ENCODE assay signal across 33 mouse cellular contexts in the genomic region with DNA sequence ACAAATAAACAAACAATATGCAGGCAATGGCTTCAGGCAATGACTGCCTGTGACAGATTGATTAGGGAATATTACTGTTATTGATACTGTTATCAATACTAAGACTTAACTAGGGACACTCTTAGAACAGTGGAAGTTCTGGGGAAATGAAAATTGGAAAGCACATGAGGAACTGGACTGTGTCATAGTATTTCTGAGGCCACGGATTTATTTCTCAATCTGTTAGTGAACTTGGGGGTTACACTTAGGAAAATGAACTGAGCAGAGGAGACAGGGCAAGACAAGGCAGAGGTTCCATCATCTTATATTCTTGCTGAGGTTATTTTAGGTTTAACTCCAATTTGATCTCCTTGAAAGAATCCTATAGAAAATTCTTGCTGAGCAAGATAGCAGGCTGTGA. TPM values are rescaled to one million over a fixed set of nuclear protein-coding genes. Genes with fewer than 3 reads are reported as not detected.
"Had no signal": no experiment of that assay in that cellular context is flagged by ENCODE, and none has a peak within 500 bp of the region (broad histone marks: within the 10 kb centered on the region; RNA-seq: fewer than 3 reads in every experiment).

No protein-coding gene starts in this region.

- H3K9me3 ChIP-seq: heart, embryonic 12.5 days; hindbrain, embryonic 10.5 days; hindbrain, embryonic 12.5 days; intestine, embryonic 15.5 days; kidney, embryonic 15.5 days; limb, embryonic 10.5 days; limb, embryonic 12.5 days; liver, embryonic 13.5 days had no signal

- H3K27me3 ChIP-seq: heart, embryonic 12.5 days; hindbrain, embryonic 12.5 days; intestine, embryonic 15.5 days; kidney, embryonic 15.5 days; limb, embryonic 12.5 days; liver, embryonic 13.5 days had no signal

- H3K4me2 ChIP-seq: heart, embryonic 12.5 days; hindbrain, embryonic 12.5 days; hindbrain, embryonic 14.5 days; intestine, embryonic 15.5 days; kidney, embryonic 15.5 days; limb, embryonic 12.5 days; liver, embryonic 13.5 days had no signal

- H3K9ac ChIP-seq: heart, embryonic 12.5 days; hindbrain, embryonic 12.5 days; hindbrain, embryonic 14.5 days; intestine, embryonic 15.5 days; kidney, embryonic 15.5 days; limb, embryonic 12.5 days; liver, embryonic 13.5 days had no signal

- H3K4me1 ChIP-seq: heart, embryonic 10.5 days; heart, embryonic 12.5 days; hindbrain, embryonic 10.5 days; hindbrain, embryonic 12.5 days; intestine, embryonic 15.5 days; kidney, embryonic 15.5 days; limb, embryonic 10.5 days; limb, embryonic 12.5 days; liver, embryonic 13.5 days had no signal

- H3K4me3 ChIP-seq: gastrocnemius, adult 2 months; heart, embryonic 10.5 days; heart, embryonic 12.5 days; hindbrain, embryonic 10.5 days; hindbrain, embryonic 12.5 days; intestine, embryonic 15.5 days; kidney, embryonic 15.5 days; layer of hippocampus, adult 2 months; left cerebral cortex, adult 2 months; limb, embryonic 10.5 days; limb, embryonic 12.5 days; liver, embryonic 13.5 days had no signal

- H3K27ac ChIP-seq: gastrocnemius, adult 2 months; heart, embryonic 10.5 days; hindbrain, embryonic 10.5 days; hindbrain, embryonic 12.5 days; hindbrain, embryonic 14.5 days; intestine, embryonic 15.5 days; kidney, embryonic 15.5 days; kidney, postnatal 0 days; layer of hippocampus, adult 2 months; left cerebral cortex, adult 2 months; limb, embryonic 10.5 days; limb, embryonic 12.5 days; liver, embryonic 13.5 days had no signal

- DNase-seq: gastrocnemius, adult 2 months; gastrocnemius, postnatal 10 days; gastrocnemius, postnatal 36 days; heart, adult 18-20 months; heart, postnatal 10 days; heart, postnatal 4 days; kidney, adult 2 months; kidney, adult 9 months; kidney, postnatal 14 days; kidney, postnatal 4 days; liver; liver, embryonic 13.5 days had no signal

- ATAC-seq: hindbrain, embryonic 16.5 days; inflammation-experienced regulatory T-cells, adult 6 months; intestine, embryonic 15.5 days; intestine, postnatal 0 days had no signal

- H3K36me3 ChIP-seq: heart, embryonic 10.5 days; heart, embryonic 12.5 days; hindbrain, embryonic 10.5 days; hindbrain, embryonic 12.5 days; intestine, embryonic 15.5 days; kidney, embryonic 15.5 days; limb, embryonic 10.5 days; limb, embryonic 12.5 days; liver, embryonic 13.5 days had no signal

RNA-seq across cellular contexts. Expression of gene Gm4952, which starts 59.8 kb away (rescaled TPM):
- total RNA-seq: gastrocnemius, adult 2 months; gastrocnemius, postnatal 10 days; gastrocnemius, postnatal 36 days; heart, adult 18-20 months; heart, adult 8-10 months; heart, postnatal 10 days; heart, postnatal 25 days; heart, postnatal 4 days; layer of hippocampus, adult 2 months; layer of hippocampus, postnatal 25 days; left cerebral cortex, postnatal 36 days had no signal
- polyA plus RNA-seq: heart, embryonic 14.5 days; heart, embryonic 16.5 days; hindbrain, embryonic 12.5 days; hindbrain, embryonic 14.5 days; inflammation-experienced regulatory T-cells, adult 6 months; limb, embryonic 10.5 days; limb, embryonic 12.5 days had no signal
